Mouse (Mus musculus): ENCODE results near the gene Ebf1. TPM values are rescaled to one million over a fixed set of nuclear protein-coding genes. Genes with fewer than 3 reads are reported as not detected.

The Ebf1 gene
- polyA plus RNA-seq, 1 experiment from 2014 or later: 41.9 TPM

DNA sequence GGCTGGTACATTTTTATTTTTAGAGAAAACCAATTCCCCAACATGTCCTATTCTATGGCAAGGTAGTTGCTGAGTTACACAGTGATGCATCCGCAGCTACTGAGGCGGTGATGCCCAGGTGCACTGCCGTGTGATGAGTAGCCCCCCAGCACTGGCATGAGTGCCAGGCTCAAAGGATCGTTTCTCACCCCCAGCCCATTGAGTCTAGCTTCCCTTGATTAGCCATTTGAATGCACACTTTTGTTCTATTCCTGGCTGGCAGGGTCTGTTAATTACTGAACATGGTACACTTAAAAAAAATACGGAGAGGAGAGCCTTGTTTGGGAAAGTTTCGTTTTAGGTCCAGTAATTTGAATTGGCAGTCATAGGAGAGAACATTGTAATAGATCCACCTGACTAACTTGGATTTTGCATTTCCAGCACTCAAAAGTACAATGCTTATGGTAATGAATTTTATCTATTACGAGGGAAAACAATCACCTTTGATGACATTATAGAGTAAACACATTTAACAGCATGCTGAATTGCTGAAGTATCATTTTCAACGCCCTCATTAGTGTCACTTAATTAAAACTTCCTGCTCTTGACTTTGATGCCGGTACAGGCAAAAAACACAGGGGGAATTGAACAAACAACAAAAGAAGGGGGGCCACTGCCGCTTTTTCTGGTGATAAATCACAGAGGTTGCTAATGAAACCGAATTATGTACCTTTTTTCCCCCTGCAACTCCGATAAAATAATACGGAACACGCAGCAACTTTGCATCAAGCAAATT lies 167.3 kb downstream of the Ebf1 start:
- WGBS: 71% methylated on average over 14 of the region's 14 CpGs
- no peak for DNase-seq (ENCODE audit: low spot score)
- Histone ChIP-seq H3K36me3 (replicated peaks) (no peaks in the 10 kb centered on the region), H3K27ac (replicated peaks) (no peak overlapping the region), H3K4me3 (no peak overlapping the region), H3K9me3 (no peaks in the 10 kb centered on the region), H3K4me1 (peaks cover 13% of the 10 kb centered on the region), H3K27me3 (replicated peaks; ENCODE audit: low read depth, poor library complexity, severe bottlenecking) (peaks cover 30% of the 10 kb centered on the region)

DNA sequence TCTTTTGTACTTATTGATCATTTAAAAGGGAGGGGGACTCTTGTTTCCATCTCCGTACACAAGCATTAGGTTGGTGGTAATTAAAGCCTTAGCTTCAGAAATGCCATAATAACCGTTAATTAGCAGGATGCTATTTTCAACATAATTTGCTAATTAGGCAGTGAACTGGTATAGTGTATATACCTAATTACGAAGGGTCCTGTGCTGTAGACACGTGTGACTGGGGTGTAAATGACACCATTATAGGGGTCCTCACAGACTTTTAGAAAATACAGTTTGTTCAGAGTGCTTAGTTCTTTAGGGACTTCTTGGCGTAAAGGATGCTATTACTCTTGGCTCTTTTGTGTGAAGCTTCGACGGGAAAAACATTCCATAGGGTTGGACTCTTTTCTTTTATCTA lies 167.9 kb downstream of the Ebf1 start:
- Histone ChIP-seq H3K9me3 (no peaks in the 10 kb centered on the region), H3K36me3 (replicated peaks) (no peaks in the 10 kb centered on the region), H3K27me3 (replicated peaks; ENCODE audit: low read depth, poor library complexity, severe bottlenecking) (peaks cover 32% of the 10 kb centered on the region), H3K4me1 (peaks cover 13% of the 10 kb centered on the region), H3K4me3 (no peak overlapping the region), H3K27ac (replicated peaks) (no peak overlapping the region)
- WGBS: 50% methylated on average over 7 of the region's 7 CpGs
- no peak for DNase-seq (ENCODE audit: low spot score)

DNA sequence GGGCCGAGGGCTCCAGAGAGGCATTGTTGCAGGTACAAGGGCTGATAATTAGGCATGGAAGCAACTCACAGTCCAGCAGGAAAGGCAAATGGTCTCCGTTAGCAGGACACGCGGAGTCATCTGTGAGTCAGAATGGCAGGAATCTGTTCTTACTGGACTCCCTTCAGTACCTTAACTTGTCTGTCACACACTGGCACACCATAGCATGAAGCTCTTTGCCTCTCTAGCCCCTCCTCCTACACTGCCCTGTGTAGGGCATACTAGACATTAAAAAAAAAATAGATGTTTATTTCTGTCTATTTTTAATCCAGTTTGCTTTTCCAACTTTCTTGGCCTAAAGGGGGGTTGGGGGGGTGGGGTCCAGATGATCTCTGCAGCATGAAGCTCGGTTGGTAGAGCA lies 168.4 kb downstream of the Ebf1 start:
- WGBS: 51% methylated on average over 5 of the region's 5 CpGs
- H3K4me1 ChIP-seq: peaks cover 13% of the 10 kb centered on the region
- DNase-seq (ENCODE audit: low spot score): no peak
- no peak overlapping the region for H3K27ac ChIP-seq (replicated peaks)
- peaks cover 32% of the 10 kb centered on the region for H3K27me3 ChIP-seq (replicated peaks; ENCODE audit: low read depth, poor library complexity, severe bottlenecking)
- no peak overlapping the region for H3K4me3 ChIP-seq
- no peaks in the 10 kb centered on the region for H3K36me3 ChIP-seq (replicated peaks)
- no peaks in the 10 kb centered on the region for H3K9me3 ChIP-seq

DNA sequence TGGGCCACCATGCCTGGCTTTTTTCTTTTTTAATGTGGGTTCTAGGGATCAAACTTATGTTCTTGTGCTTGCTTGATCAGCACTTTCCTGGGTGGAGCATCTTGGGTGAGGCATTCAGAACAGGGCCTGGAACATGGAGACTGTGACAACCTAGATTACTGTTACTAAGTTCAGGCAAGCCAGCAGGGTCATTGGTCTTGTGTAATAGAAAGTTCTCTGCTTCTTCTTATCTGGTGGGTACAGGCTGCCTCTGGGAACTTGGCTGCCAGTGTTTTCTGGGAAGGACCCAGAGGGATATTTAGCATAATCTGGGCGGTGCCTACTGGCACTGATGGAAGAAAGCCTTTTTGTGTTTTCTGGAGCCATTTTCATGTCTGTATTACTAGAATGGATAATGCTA lies 170.9 kb downstream of the Ebf1 start:
- no peak overlapping the region for H3K27ac ChIP-seq (replicated peaks)
- H3K36me3 ChIP-seq (replicated peaks): no peaks in the 10 kb centered on the region
- peaks cover 45% of the 10 kb centered on the region for H3K27me3 ChIP-seq (replicated peaks; ENCODE audit: low read depth, poor library complexity, severe bottlenecking)
- no peak for DNase-seq (ENCODE audit: low spot score)
- peaks cover 35% of the 10 kb centered on the region for H3K4me1 ChIP-seq
- no peak overlapping the region for H3K4me3 ChIP-seq
- 93% methylated on average over 1 of the region's 1 CpGs for WGBS
- H3K9me3 ChIP-seq: no peaks in the 10 kb centered on the region

DNA sequence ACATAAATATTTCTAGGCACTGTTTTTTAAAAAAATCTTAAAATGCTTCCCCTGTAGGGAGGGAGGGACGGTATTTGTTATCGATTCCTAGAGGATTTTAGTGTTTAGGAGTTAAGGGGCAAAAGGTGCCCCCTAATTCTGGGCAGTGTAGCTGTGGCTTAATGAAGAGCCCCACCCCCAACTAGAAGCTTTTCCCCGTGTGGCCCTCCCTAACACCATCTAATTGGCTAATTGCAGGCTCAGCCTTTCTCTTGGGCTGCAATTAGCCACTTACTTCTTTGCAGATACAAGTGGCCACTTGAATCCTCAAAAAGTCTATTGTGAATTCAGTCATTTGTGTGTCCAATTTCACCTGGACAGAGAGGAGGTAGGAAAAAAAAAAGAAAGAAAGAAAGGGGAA lies 175.7 kb downstream of the Ebf1 start:
- no peak for DNase-seq (ENCODE audit: low spot score)
- 4% methylated on average over 3 of the region's 3 CpGs for WGBS
- Histone ChIP-seq H3K4me1 (peaks cover 29% of the 10 kb centered on the region), H3K27me3 (replicated peaks; ENCODE audit: low read depth, poor library complexity, severe bottlenecking) (peaks cover 63% of the 10 kb centered on the region; the same call in 1 of the 2 replicates), H3K9me3 (no peaks in the 10 kb centered on the region), H3K27ac (replicated peaks) (no peak overlapping the region), H3K4me3 (no peak overlapping the region), H3K36me3 (replicated peaks) (no peaks in the 10 kb centered on the region)

DNA sequence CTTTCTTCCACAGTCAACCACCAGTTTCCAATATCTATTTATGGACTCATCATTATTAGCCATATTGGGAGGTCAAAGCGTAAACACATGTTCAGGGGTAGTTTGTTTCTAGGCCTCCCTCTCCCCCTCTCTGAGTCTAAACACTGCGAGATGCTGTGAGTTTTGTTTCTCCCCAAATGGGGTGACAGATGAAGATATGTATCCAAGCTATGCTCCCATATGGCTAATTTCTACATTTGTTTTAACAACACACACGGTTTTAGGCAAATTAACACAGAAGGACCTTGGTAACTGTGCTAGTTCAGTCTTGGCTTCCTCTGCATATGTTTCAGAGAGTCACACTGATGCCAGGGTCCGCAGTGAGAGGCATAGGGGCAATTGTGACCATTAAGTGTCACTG lies 177.8 kb downstream of the Ebf1 start:
- H3K9me3 ChIP-seq: no peaks in the 10 kb centered on the region
- WGBS: 90% methylated on average over 4 of the region's 4 CpGs
- DNase-seq (ENCODE audit: low spot score): no peak
- H3K27me3 ChIP-seq (replicated peaks; ENCODE audit: low read depth, poor library complexity, severe bottlenecking): peaks cover 65% of the 10 kb centered on the region; the same call in 1 of the 2 replicates
- H3K4me3 ChIP-seq: no peak overlapping the region
- no peak overlapping the region for H3K27ac ChIP-seq (replicated peaks)
- H3K36me3 ChIP-seq (replicated peaks): no peaks in the 10 kb centered on the region
- peaks cover 39% of the 10 kb centered on the region for H3K4me1 ChIP-seq

DNA sequence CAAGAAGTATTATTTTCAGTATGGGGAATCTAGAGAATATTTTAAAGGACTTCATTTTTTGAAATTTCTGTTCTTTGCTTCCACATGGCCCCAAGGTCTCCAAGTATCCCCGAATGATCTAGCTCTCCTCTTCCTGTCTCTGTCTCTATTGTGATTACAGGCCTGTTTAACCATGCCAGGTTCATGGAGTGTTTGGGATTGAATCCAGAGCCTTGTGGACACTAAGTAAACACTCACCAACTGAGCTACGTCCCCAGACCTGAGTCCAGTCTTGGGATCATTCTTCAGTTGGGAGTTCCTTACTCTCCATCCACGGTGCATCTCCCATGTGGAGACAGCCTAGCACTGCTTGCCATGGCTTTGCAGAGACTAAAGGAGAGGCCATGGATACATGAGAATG lies 178.7 kb downstream of the Ebf1 start:
- Histone ChIP-seq H3K27me3 (replicated peaks; ENCODE audit: low read depth, poor library complexity, severe bottlenecking) (peaks cover 58% of the 10 kb centered on the region; the same call in 1 of the 2 replicates), H3K36me3 (replicated peaks) (no peaks in the 10 kb centered on the region), H3K27ac (replicated peaks) (no peak overlapping the region), H3K9me3 (no peaks in the 10 kb centered on the region), H3K4me3 (no peak overlapping the region), H3K4me1 (peaks cover 47% of the 10 kb centered on the region)
- no peak for DNase-seq (ENCODE audit: low spot score)
- WGBS: 83% methylated on average over 3 of the region's 3 CpGs

DNA sequence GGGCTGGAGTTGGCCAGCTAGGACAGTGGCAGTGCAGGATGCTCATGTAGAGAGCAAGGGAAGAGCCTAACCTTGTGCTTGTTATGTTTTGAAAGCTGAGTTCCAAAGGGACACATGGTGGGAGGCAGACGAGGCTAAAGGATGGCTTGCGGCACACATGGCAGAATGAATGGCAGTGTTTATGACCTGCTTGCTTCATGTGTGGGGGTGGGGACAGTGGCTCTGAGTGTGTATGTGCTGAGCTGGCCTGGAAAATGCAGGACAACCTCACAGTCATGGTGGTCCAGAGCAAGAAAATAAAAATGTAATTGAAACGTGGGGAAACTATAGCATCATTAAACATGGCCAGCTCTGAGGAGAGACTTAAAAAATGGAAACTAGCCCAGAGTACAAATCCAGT lies 181.2 kb downstream of the Ebf1 start:
- H3K4me1 ChIP-seq: peaks cover 34% of the 10 kb centered on the region
- 55% methylated on average over 3 of the region's 3 CpGs for WGBS
- H3K9me3 ChIP-seq: no peaks in the 10 kb centered on the region
- no peaks in the 10 kb centered on the region for H3K36me3 ChIP-seq (replicated peaks)
- no peak overlapping the region for H3K27ac ChIP-seq (replicated peaks)
- no peak for DNase-seq (ENCODE audit: low spot score)
- H3K4me3 ChIP-seq: no peak overlapping the region
- H3K27me3 ChIP-seq (replicated peaks; ENCODE audit: low read depth, poor library complexity, severe bottlenecking): peaks cover 45% of the 10 kb centered on the region; the same call in 1 of the 2 replicates

DNA sequence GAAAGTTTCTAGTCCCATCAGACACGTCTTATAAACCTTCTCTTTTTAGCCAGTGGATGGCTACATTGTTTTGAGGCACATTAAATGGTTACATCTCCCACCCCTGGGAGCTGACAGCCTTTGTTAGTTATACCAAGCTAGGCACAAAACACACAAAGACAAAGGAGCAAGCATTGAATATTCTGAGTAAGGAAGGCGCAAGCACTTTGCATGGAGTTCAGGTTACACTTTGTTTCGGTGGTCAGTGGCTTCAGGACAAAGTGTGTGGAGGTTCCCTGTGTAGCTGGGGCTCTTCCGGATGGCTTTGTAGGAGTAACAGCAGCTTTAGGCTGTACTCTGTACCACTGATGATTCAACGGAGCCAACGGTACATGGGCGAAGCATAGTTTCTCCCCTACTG lies 186.9 kb downstream of the Ebf1 start:
- no peak overlapping the region for H3K27ac ChIP-seq (replicated peaks)
- H3K27me3 ChIP-seq (replicated peaks; ENCODE audit: low read depth, poor library complexity, severe bottlenecking): peaks cover 9% of the 10 kb centered on the region; the same call in 1 of the 2 replicates
- no peak overlapping the region for H3K4me3 ChIP-seq
- H3K36me3 ChIP-seq (replicated peaks): no peaks in the 10 kb centered on the region
- WGBS: 76% methylated on average over 7 of the region's 7 CpGs
- DNase-seq (ENCODE audit: low spot score): no peak
- H3K4me1 ChIP-seq: peaks cover 36% of the 10 kb centered on the region
- no peaks in the 10 kb centered on the region for H3K9me3 ChIP-seq

DNA sequence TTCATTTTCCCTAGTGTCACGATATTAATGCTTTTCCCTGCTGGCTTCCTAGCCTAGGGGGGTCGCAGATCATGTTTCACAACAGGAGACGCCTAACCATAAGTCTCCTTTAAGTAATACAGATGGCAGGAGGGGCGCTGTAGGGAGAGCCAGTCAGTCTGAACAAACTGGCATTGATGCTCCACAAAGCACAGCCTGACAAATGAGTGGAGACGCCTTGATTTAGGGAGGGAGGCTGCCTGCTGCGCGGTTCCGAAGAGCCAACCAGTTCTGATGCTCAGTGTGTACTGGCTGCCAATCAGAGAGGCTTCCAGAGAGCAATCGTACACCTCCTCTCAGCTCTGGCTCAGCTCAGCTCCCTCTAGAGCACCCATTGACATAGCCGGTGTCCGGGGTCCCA lies 189.5 kb downstream of the Ebf1 start:
- Histone ChIP-seq H3K27me3 (replicated peaks; ENCODE audit: low read depth, poor library complexity, severe bottlenecking) (no peaks in the 10 kb centered on the region), H3K4me3 (no peak overlapping the region), H3K27ac (replicated peaks) (peak overlapping the region; percentile 31; the same call in 1 of the 2 replicates), H3K9me3 (no peaks in the 10 kb centered on the region), H3K36me3 (replicated peaks) (no peaks in the 10 kb centered on the region), H3K4me1 (peaks cover 14% of the 10 kb centered on the region)
- DNase-seq (ENCODE audit: low spot score): peak; percentile 35
- WGBS: 14% methylated on average over 11 of the region's 11 CpGs

DNA sequence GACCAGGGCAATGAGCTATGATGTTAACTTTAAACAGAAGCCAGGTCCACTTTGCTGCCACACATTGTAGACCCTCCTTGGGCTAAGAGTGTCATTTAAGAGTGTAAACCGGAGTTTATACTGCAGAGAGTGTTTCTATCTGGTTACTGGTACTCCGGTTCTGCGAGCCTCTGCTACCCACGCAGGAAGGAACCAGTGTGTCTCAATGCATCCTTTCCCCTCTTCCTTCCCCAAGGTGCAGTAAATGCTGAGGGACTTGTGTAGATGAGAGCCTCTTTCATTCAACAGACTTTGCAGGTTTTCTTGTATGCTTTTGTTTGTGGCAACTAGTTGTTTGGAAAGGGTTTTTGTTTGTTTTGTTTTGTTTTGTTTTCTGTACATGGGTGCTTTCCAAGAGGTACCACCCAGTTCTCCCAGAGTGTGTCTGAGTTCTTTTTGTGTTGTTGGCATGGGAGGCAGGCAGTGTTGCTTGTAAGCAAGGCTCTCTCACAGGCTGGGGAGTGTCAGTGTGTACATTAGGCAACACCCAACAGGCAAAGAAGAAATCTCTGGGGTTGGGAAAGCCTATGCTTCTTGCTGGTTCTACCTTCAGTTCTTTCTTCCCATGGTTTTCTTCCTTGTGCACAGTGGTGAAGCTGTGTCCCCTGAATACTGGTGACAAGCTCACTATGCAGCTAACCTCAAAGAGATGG lies 191.9 kb downstream of the Ebf1 start:
- Histone ChIP-seq H3K4me3 (no peak overlapping the region), H3K27me3 (replicated peaks; ENCODE audit: low read depth, poor library complexity, severe bottlenecking) (no peaks in the 10 kb centered on the region; the same call in 1 of the 2 replicates), H3K9me3 (no peaks in the 10 kb centered on the region), H3K4me1 (peaks cover 12% of the 10 kb centered on the region), H3K36me3 (replicated peaks) (no peaks in the 10 kb centered on the region), H3K27ac (replicated peaks) (no peak overlapping the region)
- WGBS: 83% methylated on average over 4 of the region's 4 CpGs
- no peak for DNase-seq (ENCODE audit: low spot score)

DNA sequence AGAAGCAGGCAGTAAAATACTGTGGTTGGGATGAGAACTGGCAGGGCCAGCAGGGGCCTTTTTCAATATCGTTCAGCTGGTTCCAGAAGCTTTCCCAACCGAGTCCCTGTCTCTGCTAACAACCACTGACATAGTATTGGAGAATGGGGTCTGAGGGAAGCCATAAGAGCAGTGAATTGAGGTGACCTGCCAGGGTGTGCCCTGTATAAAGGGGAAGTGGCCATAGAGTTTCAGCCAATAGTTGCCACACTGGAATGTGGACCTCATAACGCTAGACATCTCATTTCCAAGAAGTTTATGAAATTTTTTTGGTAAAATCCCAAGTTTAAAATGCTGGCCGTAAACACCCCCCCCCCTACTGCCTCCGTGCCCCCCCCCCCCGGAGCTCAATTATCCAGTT lies 193.9 kb downstream of the Ebf1 start:
- Histone ChIP-seq H3K36me3 (replicated peaks) (no peaks in the 10 kb centered on the region), H3K27ac (replicated peaks) (no peak overlapping the region), H3K4me1 (peaks cover 16% of the 10 kb centered on the region), H3K4me3 (no peak overlapping the region), H3K9me3 (no peaks in the 10 kb centered on the region), H3K27me3 (replicated peaks; ENCODE audit: low read depth, poor library complexity, severe bottlenecking) (no peaks in the 10 kb centered on the region; the same call in 1 of the 2 replicates)
- 79% methylated on average over 6 of the region's 6 CpGs for WGBS
- DNase-seq (ENCODE audit: low spot score): no peak

DNA sequence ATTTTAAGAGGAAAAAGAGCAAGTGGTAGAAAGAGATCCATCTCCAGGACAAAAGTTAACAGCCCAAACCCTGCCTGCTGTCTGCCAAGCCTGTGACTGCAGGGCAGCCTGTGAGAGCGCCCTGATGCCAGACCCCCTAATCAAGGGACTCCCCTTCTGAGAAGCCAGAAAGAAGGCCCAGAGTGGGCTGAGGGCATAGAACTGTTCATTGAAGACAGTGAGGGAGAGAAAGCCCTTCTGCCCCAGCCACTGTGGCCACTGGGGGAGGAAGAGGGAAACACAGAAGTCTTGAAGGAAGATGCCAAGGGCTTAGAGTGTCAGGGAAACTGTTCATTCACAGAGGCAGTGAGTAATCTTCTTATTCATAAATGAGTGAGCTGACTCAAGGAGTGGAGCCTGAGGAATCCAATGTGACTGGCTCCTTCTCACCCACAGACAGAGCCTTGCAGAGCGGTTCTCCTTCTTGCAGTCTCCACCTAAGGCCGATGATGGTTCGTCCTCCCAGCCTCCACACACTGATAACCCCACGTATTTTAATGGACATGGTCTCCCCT lies 195.2 kb downstream of the Ebf1 start:
- no peak for DNase-seq (ENCODE audit: low spot score)
- Histone ChIP-seq H3K27ac (replicated peaks) (no peak overlapping the region), H3K27me3 (replicated peaks; ENCODE audit: low read depth, poor library complexity, severe bottlenecking) (no peaks in the 10 kb centered on the region; the same call in 1 of the 2 replicates), H3K4me3 (no peak overlapping the region), H3K36me3 (replicated peaks) (no peaks in the 10 kb centered on the region), H3K4me1 (peaks cover 7% of the 10 kb centered on the region), H3K9me3 (no peaks in the 10 kb centered on the region)
- WGBS: 91% methylated on average over 5 of the region's 5 CpGs

All from embryonic facial prominence, embryonic 10.5 days (tissue).